8 mouse cellular contexts compared by ENCODE assay signal in genomic region chr8:69821971-69822385, GRCm38 (mm10). TPM values are rescaled to one million over a fixed set of nuclear protein-coding genes. Genes with fewer than 3 reads are reported as not detected.
A peak's percentile ranks its signal among the peaks of the same experiment; 100 is the strongest.
DNase-seq lines count a peak whose midpoint lies in the region; ATAC-seq and TF ChIP-seq lines count a peak whose summit lies in the region.

No protein-coding gene starts in this region.

- H3K9me3 ChIP-seq in forebrain, embryonic 16.5 days (ENCODE audit: control insufficient read depth, low read length): no peaks in the 10 kb centered on the region
- no peaks in the 10 kb centered on the region for H3K9me3 ChIP-seq in midbrain, embryonic 10.5 days (replicated peaks)

- 2% methylated on average over 20 of the region's 22 CpGs for WGBS in lung, adult 2 months
- WGBS in forebrain, embryonic 16.5 days: under 1% methylated on average over 14 of the region's 22 CpGs
- WGBS in midbrain, embryonic 10.5 days: under 1% methylated on average over 16 of the region's 22 CpGs

- peak overlapping the region; percentile 63; the same call in 1 of the 2 replicates for H3K27ac ChIP-seq in forebrain, embryonic 16.5 days (ENCODE audit: low read length)
- peak overlapping the region; percentile 88 for H3K27ac ChIP-seq in midbrain, embryonic 10.5 days (replicated peaks)

- TF ChIP-seq POLR2A in lung, adult 2 months (IDR thresholded peaks at IDR 0.05; ENCODE audit: borderline replicate concordance, extremely low read depth, low read depth, low read length): no peak

- no peak for TF ChIP-seq CTCF in lung, adult 2 months (IDR thresholded peaks at IDR 0.05; ENCODE audit: insufficient read depth, low read length)

- H3K4me3 ChIP-seq in lung, adult 2 months (replicated peaks; ENCODE audit: extremely low read depth, low read depth, low read length): peak overlapping the region; percentile 17
- peak overlapping the region; percentile 70 for H3K4me3 ChIP-seq in forebrain, embryonic 16.5 days (replicated peaks; ENCODE audit: low read length)
- peak overlapping the region; percentile 71 for H3K4me3 ChIP-seq in midbrain, embryonic 10.5 days

- no peak for DNase-seq in lung, adult 2 months
- DNase-seq in lung, postnatal 14 days: no peak
- DNase-seq in adrenal gland, postnatal 14 days: peak; percentile 60
- peak; percentile 76 for DNase-seq in kidney, postnatal 10 days
- peak; percentile 75 for DNase-seq in midbrain, embryonic 10.5 days (ENCODE audit: low spot score)
- DNase-seq in thymus, postnatal 4 days: peak; percentile 62
- no peak for DNase-seq in left cerebral cortex, adult 11 months (ENCODE audit: low spot score)

- no peaks in the 10 kb centered on the region for H3K27me3 ChIP-seq in forebrain, embryonic 16.5 days (replicated peaks; ENCODE audit: control insufficient read depth, insufficient read depth, low read length)
- peaks cover 33% of the 10 kb centered on the region for H3K27me3 ChIP-seq in midbrain, embryonic 10.5 days (ENCODE audit: low read depth, poor library complexity, severe bottlenecking)

- H3K4me2 ChIP-seq in forebrain, embryonic 16.5 days (ENCODE audit: low read length): peak overlapping the region; percentile 70

- ATAC-seq in forebrain, embryonic 16.5 days: peak; percentile 39

- peak overlapping the region; percentile 66 for H3K9ac ChIP-seq in forebrain, embryonic 16.5 days (replicated peaks; ENCODE audit: low read depth, low read length)

- H3K36me3 ChIP-seq in forebrain, embryonic 16.5 days (ENCODE audit: control insufficient read depth, insufficient read depth): peaks cover 2% of the 10 kb centered on the region; the same call in 1 of the 2 replicates
- H3K36me3 ChIP-seq in midbrain, embryonic 10.5 days: peaks cover 55% of the 10 kb centered on the region

- H3K4me1 ChIP-seq in lung, adult 2 months (ENCODE audit: control insufficient read depth, insufficient read depth, low read length): no peaks in the 10 kb centered on the region
- peaks cover 35% of the 10 kb centered on the region for H3K4me1 ChIP-seq in forebrain, embryonic 16.5 days (replicated peaks; ENCODE audit: control insufficient read depth, insufficient read depth, low read length)
- H3K4me1 ChIP-seq in midbrain, embryonic 10.5 days: peaks cover 44% of the 10 kb centered on the region

RNA-seq across cellular contexts. Expression of gene Lpar2, which starts 0.3 kb away (rescaled TPM):
- 3.4 and 3.5 TPM in 2 replicates for polyA plus RNA-seq in lung, adult 2 months (2012; rRNA removed)
- 1.1 and 1.3 TPM in 2 replicates for total RNA-seq in adrenal gland, postnatal 14 days (2021)
- 0.73 and 0.84 TPM in 2 replicates for polyA plus RNA-seq in forebrain, embryonic 16.5 days (2015; fragmentation: Nextera tagmentation; extraction: Ambion mirVana)
- 0.65 and 0.68 TPM in 2 replicates for polyA plus RNA-seq in midbrain, embryonic 10.5 days (2016; fragmentation: Nextera tagmentation; extraction: Ambion mirVana)

RNA-seq across cellular contexts. Expression of gene Pbx4, which starts 10.3 kb away (rescaled TPM):
- 4.2 and 5.5 TPM in 2 replicates for polyA plus RNA-seq in lung, adult 2 months (2012; rRNA removed)
- 1.3 and 1.8 TPM in 2 replicates for total RNA-seq in adrenal gland, postnatal 14 days (2021)
- 47.2 and 48.0 TPM in 2 replicates for polyA plus RNA-seq in forebrain, embryonic 16.5 days (2015; fragmentation: Nextera tagmentation; extraction: Ambion mirVana)
- polyA plus RNA-seq in midbrain, embryonic 10.5 days (2016; fragmentation: Nextera tagmentation; extraction: Ambion mirVana): 42.9 and 46.0 TPM in 2 replicates

RNA-seq across cellular contexts. Expression of gene Gmip, which starts 13.5 kb away (rescaled TPM):
- 42.7 and 45.1 TPM in 2 replicates for polyA plus RNA-seq in lung, adult 2 months (2012; rRNA removed)
- total RNA-seq in adrenal gland, postnatal 14 days (2021): 9.1 and 19.4 TPM in 2 replicates
- polyA plus RNA-seq in forebrain, embryonic 16.5 days (2015; fragmentation: Nextera tagmentation; extraction: Ambion mirVana): 40.0 and 51.7 TPM in 2 replicates
- polyA plus RNA-seq in midbrain, embryonic 10.5 days (2016; fragmentation: Nextera tagmentation; extraction: Ambion mirVana): 7.7 and 9.7 TPM in 2 replicates

RNA-seq across cellular contexts. Expression of gene Zfp866, which starts 31.0 kb away (rescaled TPM):
- 9.2 and 14.3 TPM in 2 replicates for polyA plus RNA-seq in lung, adult 2 months (2012; rRNA removed)
- total RNA-seq in adrenal gland, postnatal 14 days (2021): 21.6 and 26.2 TPM in 2 replicates
- polyA plus RNA-seq in forebrain, embryonic 16.5 days (2015; fragmentation: Nextera tagmentation; extraction: Ambion mirVana): 48.5 and 51.0 TPM in 2 replicates
- 35.2 and 37.2 TPM in 2 replicates for polyA plus RNA-seq in midbrain, embryonic 10.5 days (2016; fragmentation: Nextera tagmentation; extraction: Ambion mirVana)

RNA-seq across cellular contexts. Expression of gene Atp13a1, which starts 31.0 kb away (rescaled TPM):
- polyA plus RNA-seq in lung, adult 2 months (2012; rRNA removed): 65.7 and 70.8 TPM in 2 replicates
- 34.8 and 36.3 TPM in 2 replicates for total RNA-seq in adrenal gland, postnatal 14 days (2021)
- polyA plus RNA-seq in forebrain, embryonic 16.5 days (2015; fragmentation: Nextera tagmentation; extraction: Ambion mirVana): 57.1 and 58.0 TPM in 2 replicates
- polyA plus RNA-seq in midbrain, embryonic 10.5 days (2016; fragmentation: Nextera tagmentation; extraction: Ambion mirVana): 57.1 and 58.1 TPM in 2 replicates

Comparison
In these comparisons a context has a peak if more than half of its experiments do, and no peak if none do; other contexts are left out.
1. DNase-seq: peak in adrenal gland, postnatal 14 days (single experiment), kidney, postnatal 10 days (single experiment), midbrain, embryonic 10.5 days (single experiment) and thymus, postnatal 4 days (single experiment); none in lung, adult 2 months (single experiment), lung, postnatal 14 days (single experiment) and left cerebral cortex, adult 11 months (single experiment).
2. H3K4me3 ChIP-seq: peak in every context shown above with its lines; median percentile 71 in midbrain, embryonic 10.5 days; 70 in forebrain, embryonic 16.5 days; 17 in lung, adult 2 months.